Mouse (Mus musculus): Measurements from ENCODE around the gene Alg2. TPM values are rescaled to one million over a fixed set of nuclear protein-coding genes. Genes with fewer than 3 reads are reported as not detected.
A peak's percentile ranks its signal among the peaks of the same experiment; 100 is the strongest.

The Alg2 gene
- 24.2 and 28.5 TPM in 2 replicates for polyA plus RNA-seq (2015; fragmentation: Nextera tagmentation; extraction: Ambion mirVana)

DNA sequence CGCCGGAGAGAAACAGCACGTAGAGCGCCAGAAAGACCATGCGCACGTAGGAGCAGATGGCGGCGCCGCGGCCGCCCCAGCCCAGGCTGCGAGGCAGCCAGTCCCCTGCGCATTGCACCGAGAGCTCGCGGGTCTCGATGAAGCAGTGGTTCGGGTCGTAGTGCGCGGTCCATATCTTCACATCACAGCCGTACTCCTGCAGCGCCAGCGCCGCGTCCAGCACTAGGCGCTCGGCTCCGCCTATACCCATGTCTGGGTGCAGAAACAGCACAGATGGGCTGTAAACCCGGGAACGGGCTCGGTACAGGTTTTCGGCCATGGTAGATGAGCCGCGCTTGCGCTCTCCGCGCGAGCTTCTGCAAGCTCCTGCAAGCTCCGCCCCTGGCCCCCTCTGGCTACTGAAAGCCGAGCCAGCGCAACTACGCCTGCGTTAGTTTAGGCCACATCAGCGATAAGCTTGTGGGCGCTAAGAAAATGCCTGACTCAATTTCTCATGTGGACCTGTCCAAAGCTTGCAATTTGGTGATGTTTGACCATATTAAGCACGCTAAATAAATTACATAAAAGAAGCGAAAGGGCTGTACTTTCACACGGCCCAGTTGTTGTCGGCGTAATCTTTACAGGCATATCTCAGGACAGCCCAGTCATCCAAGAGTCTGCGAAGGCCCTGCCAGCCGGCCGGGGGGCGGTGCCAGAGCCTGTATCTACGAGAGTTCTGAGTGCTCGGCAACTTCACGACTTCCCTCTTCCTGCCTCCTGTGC lies at the start of gene Alg2, which contains the start of gene Sec61b:
Gene Alg2 (minus strand): TSS at position 366 of the 762 bp plus-strand sequence.
Gene Sec61b (plus strand): TSS at position 691 of the 762 bp plus-strand sequence.
- H3K4me2 ChIP-seq (ENCODE audit: low read depth, low read length): peak within 1 kb of the TSS; percentile 87
- no peaks in the 10 kb centered on the region for H3K9me3 ChIP-seq (replicated peaks; ENCODE audit: control insufficient read depth, low read length)
- WGBS: under 1% methylated on average over 58 of the region's 58 CpGs
- ATAC-seq (replicated peaks; ENCODE audit: extremely low read depth, insufficient read depth, low FRiP score): peak; percentile 98
- peak within 1 kb of the TSS; percentile 94 for H3K4me3 ChIP-seq (ENCODE audit: low read length)
- H3K27me3 ChIP-seq (ENCODE audit: control insufficient read depth, insufficient read depth, low read length): no peaks in the 10 kb centered on the region
- H3K36me3 ChIP-seq (ENCODE audit: control insufficient read depth, insufficient read depth): peaks cover 51% of the 10 kb centered on the region
- peak within 1 kb of the TSS; percentile 93 for H3K9ac ChIP-seq (ENCODE audit: low read length)
- peak within 1 kb of the TSS; percentile 98 for H3K27ac ChIP-seq (ENCODE audit: low read length)
- peaks cover 19% of the 10 kb centered on the region for H3K4me1 ChIP-seq (ENCODE audit: control insufficient read depth, insufficient read depth, low read length)

DNA sequence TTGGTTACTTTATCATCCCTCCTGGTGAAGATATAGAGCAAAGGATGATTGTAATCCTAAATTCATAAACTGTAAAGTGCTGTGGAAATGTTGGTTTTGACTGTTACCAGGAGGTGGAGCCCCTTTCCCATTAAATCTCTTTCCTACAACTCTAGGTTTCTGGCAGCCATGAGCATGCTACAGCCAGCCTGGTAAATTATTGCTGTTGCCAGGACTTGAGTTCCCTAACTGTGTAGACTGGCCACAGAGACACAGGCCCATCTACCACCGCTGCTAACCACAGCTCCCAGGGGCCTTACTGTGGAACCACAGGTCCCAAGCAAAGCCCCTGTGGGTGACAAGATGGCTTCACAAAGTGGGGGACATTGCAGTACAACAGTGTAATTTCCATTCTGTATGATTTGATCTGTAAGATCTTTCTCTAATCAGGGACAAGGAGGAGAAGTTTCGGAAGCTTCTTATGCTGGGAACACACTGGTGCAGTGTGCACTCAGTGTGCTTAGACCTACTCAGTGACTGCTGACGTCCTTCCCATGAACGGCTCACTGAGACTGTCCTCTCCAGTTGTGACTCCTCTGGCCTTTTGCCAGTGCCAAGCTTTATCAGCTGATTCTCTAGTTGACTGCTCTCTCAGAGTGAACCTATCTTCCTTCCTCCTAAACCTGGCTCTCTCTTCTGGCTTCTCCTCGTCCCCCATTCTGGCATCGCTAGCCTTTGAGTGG lies 47.9 kb upstream of the Alg2 start:
- 0 out of 2 replicates have a peak, but pooled peaks have one; percentile 52 for ATAC-seq (replicated peaks; ENCODE audit: extremely low read depth, insufficient read depth, low FRiP score)
- Histone ChIP-seq H3K27ac (ENCODE audit: low read length) (no peak overlapping the region), H3K9ac (ENCODE audit: low read length) (no peak overlapping the region), H3K4me2 (ENCODE audit: low read depth, low read length) (no peak overlapping the region), H3K36me3 (ENCODE audit: control insufficient read depth, insufficient read depth) (no peaks in the 10 kb centered on the region), H3K4me3 (ENCODE audit: low read length) (no peak overlapping the region), H3K4me1 (ENCODE audit: control insufficient read depth, insufficient read depth, low read length) (no peaks in the 10 kb centered on the region), H3K9me3 (replicated peaks; ENCODE audit: control insufficient read depth, low read length) (peaks cover 3% of the 10 kb centered on the region; the same call in 1 of the 2 replicates), H3K27me3 (ENCODE audit: control insufficient read depth, insufficient read depth, low read length) (no peaks in the 10 kb centered on the region)
- WGBS: 47% methylated on average over 6 of the region's 6 CpGs

DNA sequence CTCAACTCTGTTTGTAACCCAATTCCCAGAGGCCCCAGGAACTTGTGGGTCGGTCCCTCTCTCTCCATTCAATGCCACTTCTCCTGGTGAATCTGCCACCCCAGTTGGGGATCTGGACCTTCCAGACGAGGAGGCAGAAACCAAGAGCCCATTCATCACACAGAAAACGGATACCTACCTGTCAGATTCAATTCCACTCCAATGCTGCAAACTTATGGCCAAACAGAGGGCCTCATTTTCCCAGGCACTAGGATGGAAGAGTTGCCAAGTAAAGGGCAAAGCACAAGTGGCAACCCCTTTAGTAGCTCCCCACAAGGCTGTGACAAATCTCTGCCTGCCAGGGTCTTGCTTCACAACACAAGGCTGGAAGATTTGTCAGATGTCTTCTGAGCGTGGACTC lies 45.9 kb upstream of the Alg2 start:
- WGBS: 69% methylated on average over 4 of the region's 4 CpGs

DNA sequence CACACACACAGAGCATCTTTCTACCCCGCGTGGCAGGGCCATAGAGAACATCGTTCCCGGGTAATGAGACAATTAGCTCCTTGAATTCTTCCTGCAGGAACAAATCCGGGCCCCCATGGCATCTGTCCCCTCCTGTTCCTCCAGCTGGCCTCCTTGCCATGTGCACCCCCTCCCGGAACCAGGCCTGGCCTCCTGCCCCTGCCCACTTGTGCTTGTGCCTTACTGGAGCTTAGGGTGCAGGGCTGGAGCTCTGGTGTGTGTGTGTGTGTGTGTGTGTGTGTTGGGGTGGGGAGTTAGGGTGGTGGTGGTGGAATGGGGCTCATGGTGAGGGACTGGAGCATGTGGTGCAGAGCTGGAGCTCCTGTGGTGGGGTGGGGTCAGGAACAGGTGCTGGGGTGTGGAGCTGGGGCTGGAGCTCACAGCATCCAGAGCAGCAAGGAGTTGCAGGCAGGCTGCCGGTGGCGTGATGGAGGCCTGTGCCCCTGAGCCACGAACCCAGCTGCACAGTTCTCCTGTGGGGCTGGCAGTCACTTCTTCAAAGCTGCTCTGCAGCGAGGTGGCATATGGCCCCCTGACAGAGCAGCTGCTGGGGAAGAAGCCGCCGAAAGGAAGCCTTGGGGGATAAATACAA lies 44.5 kb upstream of the Alg2 start:
- Histone ChIP-seq H3K27ac (ENCODE audit: low read length) (no peak overlapping the region), H3K4me2 (ENCODE audit: low read depth, low read length) (no peak overlapping the region), H3K9ac (ENCODE audit: low read length) (no peak overlapping the region), H3K27me3 (ENCODE audit: control insufficient read depth, insufficient read depth, low read length) (no peaks in the 10 kb centered on the region), H3K9me3 (replicated peaks; ENCODE audit: control insufficient read depth, low read length) (no peaks in the 10 kb centered on the region), H3K4me3 (ENCODE audit: low read length) (no peak overlapping the region), H3K36me3 (ENCODE audit: control insufficient read depth, insufficient read depth) (no peaks in the 10 kb centered on the region), H3K4me1 (ENCODE audit: control insufficient read depth, insufficient read depth, low read length) (no peaks in the 10 kb centered on the region)
- peak; percentile 41 for ATAC-seq (replicated peaks; ENCODE audit: extremely low read depth, insufficient read depth, low FRiP score)
- WGBS: 66% methylated on average over 12 of the region's 12 CpGs

More for the DNA sequence above, 45.9 kb upstream of the Alg2 start:
- Histone ChIP-seq H3K4me2 (ENCODE audit: low read depth, low read length) (no peak overlapping the region), H3K27ac (ENCODE audit: low read length) (no peak overlapping the region), H3K27me3 (ENCODE audit: control insufficient read depth, insufficient read depth, low read length) (no peaks in the 10 kb centered on the region), H3K9ac (ENCODE audit: low read length) (no peak overlapping the region), H3K36me3 (ENCODE audit: control insufficient read depth, insufficient read depth) (no peaks in the 10 kb centered on the region), H3K4me1 (ENCODE audit: control insufficient read depth, insufficient read depth, low read length) (no peaks in the 10 kb centered on the region), H3K9me3 (replicated peaks; ENCODE audit: control insufficient read depth, low read length) (no peaks in the 10 kb centered on the region), H3K4me3 (ENCODE audit: low read length) (no peak overlapping the region)
- no peak for ATAC-seq (replicated peaks; ENCODE audit: extremely low read depth, insufficient read depth, low FRiP score)

DNA sequence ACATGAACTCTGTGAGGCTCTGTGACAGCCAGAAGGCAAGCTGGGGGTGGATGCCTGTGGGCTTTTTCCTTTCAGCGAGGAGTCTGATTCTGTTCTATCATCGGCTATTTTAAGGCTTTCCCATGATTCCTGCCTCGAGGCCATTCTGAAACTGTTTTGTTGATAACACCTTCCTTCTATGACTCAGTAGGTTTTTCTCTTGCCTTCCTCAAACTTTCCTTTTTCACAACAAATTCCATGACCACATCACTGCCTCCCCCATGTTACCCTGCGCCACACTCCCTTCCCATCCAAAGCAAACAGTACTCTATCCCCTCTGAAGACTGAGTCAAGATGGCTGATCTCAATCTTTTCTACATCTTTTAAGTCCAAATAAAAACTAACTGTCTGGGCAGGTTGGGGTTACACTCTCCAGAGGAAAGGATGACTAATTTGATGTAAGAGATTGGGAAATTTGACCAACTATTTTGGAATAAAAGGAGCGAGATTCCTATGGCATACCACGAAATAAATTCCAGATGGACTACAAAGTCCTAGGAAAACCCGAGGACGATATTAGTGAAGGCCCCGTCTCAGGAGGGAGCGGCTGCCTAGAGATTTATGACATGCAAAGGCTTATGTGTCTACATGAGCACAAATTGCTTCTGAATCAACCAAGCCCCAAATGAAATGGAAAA lies 30.8 kb upstream of the Alg2 start:
- Histone ChIP-seq H3K9ac (ENCODE audit: low read length) (no peak overlapping the region), H3K36me3 (ENCODE audit: control insufficient read depth, insufficient read depth) (no peaks in the 10 kb centered on the region), H3K9me3 (replicated peaks; ENCODE audit: control insufficient read depth, low read length) (no peaks in the 10 kb centered on the region), H3K27ac (ENCODE audit: low read length) (no peak overlapping the region), H3K4me2 (ENCODE audit: low read depth, low read length) (no peak overlapping the region), H3K4me1 (ENCODE audit: control insufficient read depth, insufficient read depth, low read length) (no peaks in the 10 kb centered on the region), H3K4me3 (ENCODE audit: low read length) (no peak overlapping the region), H3K27me3 (ENCODE audit: control insufficient read depth, insufficient read depth, low read length) (no peaks in the 10 kb centered on the region)
- no peak for ATAC-seq (replicated peaks; ENCODE audit: extremely low read depth, insufficient read depth, low FRiP score)
- 57% methylated on average over 10 of the region's 10 CpGs for WGBS

DNA sequence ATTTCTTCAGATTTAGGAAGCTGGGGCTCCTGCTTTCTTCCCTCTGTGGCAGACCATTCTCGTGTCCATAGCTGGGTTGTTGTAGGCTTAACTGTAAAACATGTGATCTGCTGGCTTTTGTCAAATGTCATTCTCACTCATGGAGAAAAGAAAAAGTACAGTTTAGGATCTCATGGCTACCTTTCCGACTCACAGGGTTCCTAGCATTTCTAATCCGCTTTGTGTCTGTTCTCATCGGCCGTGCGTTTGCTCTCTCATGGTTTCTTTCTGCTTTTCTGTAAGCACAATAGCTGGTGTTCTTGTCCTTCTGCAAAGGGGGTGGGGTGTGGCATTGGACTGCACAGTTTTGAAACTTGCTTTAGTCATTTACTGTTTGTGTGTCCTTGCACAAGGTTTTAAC lies 28.9 kb upstream of the Alg2 start:
- 69% methylated on average over 6 of the region's 6 CpGs for WGBS
- Histone ChIP-seq H3K9ac (ENCODE audit: low read length) (no peak overlapping the region), H3K4me2 (ENCODE audit: low read depth, low read length) (peak overlapping the region; percentile 49), H3K27ac (ENCODE audit: low read length) (no peak overlapping the region), H3K4me1 (ENCODE audit: control insufficient read depth, insufficient read depth, low read length) (no peaks in the 10 kb centered on the region), H3K4me3 (ENCODE audit: low read length) (no peak overlapping the region), H3K9me3 (replicated peaks; ENCODE audit: control insufficient read depth, low read length) (no peaks in the 10 kb centered on the region), H3K27me3 (ENCODE audit: control insufficient read depth, insufficient read depth, low read length) (no peaks in the 10 kb centered on the region), H3K36me3 (ENCODE audit: control insufficient read depth, insufficient read depth) (no peaks in the 10 kb centered on the region)
- ATAC-seq (replicated peaks; ENCODE audit: extremely low read depth, insufficient read depth, low FRiP score): no peak

DNA sequence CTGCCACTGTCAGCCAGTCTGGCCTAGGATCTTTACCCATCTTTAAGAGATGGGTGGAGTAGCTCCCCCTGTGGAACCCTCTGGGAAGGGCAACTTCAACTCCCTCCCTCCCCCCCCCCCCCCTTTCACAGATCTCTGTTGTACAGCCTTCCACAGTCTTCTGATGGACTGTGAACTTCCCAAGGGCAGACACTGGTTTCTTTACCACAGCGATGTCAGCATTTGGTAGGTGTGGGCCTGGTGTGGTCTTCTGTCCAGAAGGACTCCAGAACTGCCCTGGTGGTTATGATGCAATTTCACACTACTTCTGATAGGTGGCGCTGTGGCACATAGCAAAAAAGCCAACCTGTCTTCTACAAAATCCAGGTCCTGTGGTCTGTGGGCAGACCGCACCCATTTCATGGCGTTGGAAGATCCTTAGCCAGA lies 28.4 kb upstream of the Alg2 start:
- Histone ChIP-seq H3K4me3 (ENCODE audit: low read length) (no peak overlapping the region), H3K4me2 (ENCODE audit: low read depth, low read length) (peak overlapping the region; percentile 49), H3K27me3 (ENCODE audit: control insufficient read depth, insufficient read depth, low read length) (no peaks in the 10 kb centered on the region), H3K4me1 (ENCODE audit: control insufficient read depth, insufficient read depth, low read length) (no peaks in the 10 kb centered on the region), H3K27ac (ENCODE audit: low read length) (no peak overlapping the region), H3K9ac (ENCODE audit: low read length) (no peak overlapping the region), H3K36me3 (ENCODE audit: control insufficient read depth, insufficient read depth) (no peaks in the 10 kb centered on the region), H3K9me3 (replicated peaks; ENCODE audit: control insufficient read depth, low read length) (no peaks in the 10 kb centered on the region)
- WGBS: 16% methylated on average over 4 of the region's 4 CpGs
- 0 out of 2 replicates have a peak, but pooled peaks have one; percentile 52 for ATAC-seq (replicated peaks; ENCODE audit: extremely low read depth, insufficient read depth, low FRiP score)

DNA sequence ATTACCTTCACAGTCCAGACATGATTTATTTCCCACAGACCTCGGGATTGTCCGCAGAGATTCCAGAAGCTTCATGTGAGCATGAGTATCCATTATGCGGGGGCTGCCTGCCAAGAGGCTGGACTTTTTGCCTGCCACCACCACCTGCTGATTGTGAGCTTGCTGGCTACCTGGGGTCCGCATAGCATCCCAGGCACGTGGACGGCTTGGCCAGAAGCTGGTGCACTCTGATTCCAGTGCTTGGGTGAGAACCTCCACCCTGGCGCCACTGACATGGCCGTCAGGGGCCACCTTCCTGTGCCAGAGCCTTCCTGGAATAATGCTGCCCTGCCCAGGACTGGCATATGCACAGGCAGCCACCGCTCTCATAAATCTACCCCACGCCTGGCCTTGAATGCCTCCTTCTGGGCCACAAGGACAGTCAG lies 25.0 kb upstream of the Alg2 start:
- H3K4me3 ChIP-seq (ENCODE audit: low read length): no peak overlapping the region
- H3K9me3 ChIP-seq (replicated peaks; ENCODE audit: control insufficient read depth, low read length): no peaks in the 10 kb centered on the region
- H3K9ac ChIP-seq (ENCODE audit: low read length): no peak overlapping the region
- H3K4me1 ChIP-seq (ENCODE audit: control insufficient read depth, insufficient read depth, low read length): no peaks in the 10 kb centered on the region
- no peaks in the 10 kb centered on the region for H3K27me3 ChIP-seq (ENCODE audit: control insufficient read depth, insufficient read depth, low read length)
- no peak overlapping the region for H3K4me2 ChIP-seq (ENCODE audit: low read depth, low read length)
- WGBS: 78% methylated on average over 10 of the region's 10 CpGs
- no peak for ATAC-seq (replicated peaks; ENCODE audit: extremely low read depth, insufficient read depth, low FRiP score)
- no peak overlapping the region for H3K27ac ChIP-seq (ENCODE audit: low read length)
- no peaks in the 10 kb centered on the region for H3K36me3 ChIP-seq (ENCODE audit: control insufficient read depth, insufficient read depth)
